Mouse (Mus musculus) MEL (cell line): Measurements from ENCODE around the gene Chpf. TPM values are rescaled to one million over a fixed set of nuclear protein-coding genes. Genes with fewer than 3 reads are reported as not detected.

ENCODE experiments used
- DNase-seq: peaks from one replicate; pipeline ENCODE4 v3.0.0; 2011; ENCODE audit warnings: low read depth, low spot score
- H3K27ac ChIP-seq: 2 replicates; pipeline ENCODE4 v1.5.1; 2012; ENCODE audit warnings: low read depth, mild to moderate bottlenecking, control low read depth, low read length, moderate library complexity; ENCODE audit not compliant: control insufficient read depth
- H3K27me3 ChIP-seq, 2 experiments: fragments of 150-350 bp in 1 of 2; sonication (generic) in 1 of 2; 2 replicates each; pipeline ENCODE4 v1.6.1; 2012; ENCODE audit warnings: low read length in 2 of 2, mild to moderate bottlenecking in 2 of 2, improper control_type of control experiment in 1 of 2, moderate library complexity in 1 of 2; ENCODE audit not compliant: insufficient read depth in 2 of 2, control insufficient read depth in 1 of 2
- H3K36me3 ChIP-seq, 2 experiments: 2 replicates each; pipeline ENCODE4 v1.6.1; 2012 to 2014; ENCODE audit warnings: low read length in 2 of 2, improper control_type of control experiment in 1 of 2, inconsistent platforms in 1 of 2, mild to moderate bottlenecking in 1 of 2; ENCODE audit not compliant: insufficient read depth in 2 of 2, control insufficient read depth in 1 of 2
- H3K4me1 ChIP-seq, 2 experiments: fragments of 150-350 bp in 1 of 2; sonication (generic) in 1 of 2; 2 replicates each; pipeline ENCODE4 v1.6.1; 2012; ENCODE audit warnings: low read length in 2 of 2, improper control_type of control experiment in 1 of 2, mild to moderate bottlenecking in 1 of 2; ENCODE audit not compliant: insufficient read depth in 2 of 2, control insufficient read depth in 1 of 2
- H3K4me3 ChIP-seq, 2 experiments: fragments of 150-350 bp in 1 of 2; sonication (generic) in 1 of 2; 2 replicates each; pipeline ENCODE4 v1.5.1; 2012; ENCODE audit warnings: low read depth in 2 of 2, low read length in 2 of 2, mild to moderate bottlenecking in 2 of 2, moderate library complexity in 2 of 2, control low read depth in 1 of 2, improper control_type of control experiment in 1 of 2; ENCODE audit not compliant: control insufficient read depth in 1 of 2, insufficient read depth in 1 of 2
- H3K79me2 ChIP-seq: 2 replicates; pipeline ENCODE4 v1.6.1; 2012; ENCODE audit warnings: mild to moderate bottlenecking, low read length, moderate library complexity; ENCODE audit not compliant: control insufficient read depth, poor library complexity, insufficient read depth
- H3K9ac ChIP-seq: 2 replicates; pipeline ENCODE4 v1.6.1; 2012; ENCODE audit warnings: low read depth, mild to moderate bottlenecking, control low read depth, low read length, moderate library complexity; ENCODE audit not compliant: control insufficient read depth, poor library complexity, severe bottlenecking
- H3K9me3 ChIP-seq: fragments of 150-350 bp; sonication (generic); replicated peaks from 2 replicates; pipeline ENCODE4 v1.6.1; 2012; ENCODE audit warnings: mild to moderate bottlenecking, low read length, improper control_type of control experiment, moderate library complexity; ENCODE audit not compliant: insufficient read depth
- BHLHE40 ChIP-seq: IDR thresholded peaks from 2 replicates; pipeline ENCODE4 v1.6.1; 2012; ENCODE audit warnings: low read depth, mild to moderate bottlenecking, inconsistent platforms, low read length, improper control_type of control experiment, borderline replicate concordance
- CHD1 ChIP-seq: IDR thresholded peaks from 2 replicates; pipeline ENCODE4 v1.6.1; 2012; ENCODE audit warnings: low read depth, mild to moderate bottlenecking, inconsistent platforms, low read length, improper control_type of control experiment
- CTCF ChIP-seq, 3 experiments: IDR thresholded peaks in 2 of 3; conservative IDR thresholded peaks in 1 of 3; 2 replicates each; pipeline ENCODE4 v1.5.1; 2011 to 2012; ENCODE audit warnings: low read length in 3 of 3, low read depth in 2 of 3, mild to moderate bottlenecking in 2 of 3, improper control_type of control experiment in 1 of 3, inconsistent platforms in 1 of 3, mixed read lengths in 1 of 3, moderate library complexity in 1 of 3; ENCODE audit not compliant: control insufficient read depth in 1 of 3, insufficient read depth in 1 of 3, poor library complexity in 1 of 3, severe bottlenecking in 1 of 3
- E2F4 ChIP-seq: IDR thresholded peaks from 2 replicates; pipeline ENCODE4 v1.6.1; 2011; ENCODE audit warnings: low read depth, low read length, improper control_type of control experiment, borderline replicate concordance
- ELF1 ChIP-seq: IDR thresholded peaks from 2 replicates; pipeline ENCODE4 v1.6.1; 2014; ENCODE audit warnings: low read depth, mild to moderate bottlenecking, inconsistent platforms, low read length, improper control_type of control experiment, moderate library complexity
- JUND ChIP-seq: IDR thresholded peaks from 2 replicates; pipeline ENCODE4 v1.6.1; 2011; ENCODE audit warnings: low read depth, mild to moderate bottlenecking, improper control_type of control experiment, low read length
- MYB ChIP-seq: IDR thresholded peaks from 2 replicates; pipeline ENCODE4 v1.6.1; 2011; ENCODE audit warnings: mild to moderate bottlenecking, low read depth, low read length, improper control_type of control experiment
- MYC ChIP-seq: IDR thresholded peaks from 2 replicates; pipeline ENCODE4 v1.6.1; 2011; ENCODE audit warnings: low read depth, mild to moderate bottlenecking, low read length, improper control_type of control experiment, moderate library complexity
- NELFE ChIP-seq: IDR thresholded peaks from 2 replicates; pipeline ENCODE4 v1.6.1; 2011; ENCODE audit warnings: low read depth, low read length, improper control_type of control experiment
- NRF1 ChIP-seq: IDR thresholded peaks from 2 replicates; pipeline ENCODE4 v1.6.1; 2014; ENCODE audit warnings: low read depth, mild to moderate bottlenecking, inconsistent platforms, low read length, improper control_type of control experiment, moderate library complexity; ENCODE audit not compliant: poor library complexity, insufficient read depth, severe bottlenecking
- POLR2A ChIP-seq, 2 experiments: IDR thresholded peaks; 2 replicates each; pipeline ENCODE4 v1.6.1; 2011 to 2012; ENCODE audit warnings: low read length in 2 of 2, mild to moderate bottlenecking in 2 of 2, control low read depth in 1 of 2, improper control_type of control experiment in 1 of 2, low read depth in 1 of 2, moderate library complexity in 1 of 2; ENCODE audit not compliant: control insufficient read depth in 1 of 2, insufficient read depth in 1 of 2, poor library complexity in 1 of 2
- POLR2AphosphoS2 ChIP-seq: IDR thresholded peaks from 2 replicates; pipeline ENCODE4 v1.6.1; 2011; ENCODE audit warnings: low read length, improper control_type of control experiment
- RAD21 ChIP-seq: IDR thresholded peaks from 2 replicates; pipeline ENCODE4 v1.6.1; 2011; ENCODE audit warnings: mild to moderate bottlenecking, low read depth, low read length, improper control_type of control experiment
- UBTF ChIP-seq: IDR thresholded peaks from 2 replicates; pipeline ENCODE4 v1.6.1; 2012; ENCODE audit warnings: low read depth, mild to moderate bottlenecking, inconsistent platforms, low read length, improper control_type of control experiment, moderate library complexity, borderline replicate concordance; ENCODE audit not compliant: insufficient read depth
- ZKSCAN1 ChIP-seq: IDR thresholded peaks from 2 replicates; pipeline ENCODE4 v1.6.1; 2012; ENCODE audit warnings: low read depth, mild to moderate bottlenecking, inconsistent platforms, low read length, improper control_type of control experiment, moderate library complexity
- ZMIZ1 ChIP-seq: IDR thresholded peaks from 2 replicates; pipeline ENCODE4 v1.6.1; 2012; ENCODE audit warnings: low read depth, mild to moderate bottlenecking, inconsistent platforms, low read length, improper control_type of control experiment, moderate library complexity
- polyA plus RNA-seq, 2 experiments: library from polyadenylated mRNA; stranded (reverse) in 1 of 2; unstranded in 1 of 2; fragments of >175 nt in 1 of 2; fragments of >200 nt in 1 of 2; gene quantifications; 2 replicates each; pipeline versions ENCODE4 v1.2.1 to v1.2.4; 2012; ENCODE audit warnings: low replicate concordance in 2 of 2, low read depth in 1 of 2; ENCODE audit not compliant: insufficient read length in 2 of 2, insufficient read depth in 1 of 2, missing spikeins in 1 of 2
- total RNA-seq: library from RNA; depleted of rRNA; stranded (reverse); fragments of 300-350 nt; gene quantifications from 2 replicates; pipeline ENCODE4 v1.2.3, GENCODE M21; 2012

The Chpf gene
- total and polyA plus RNA-seq, 3 experiments, result 32.3 to 49.0 TPM; not detected in 1

- H3K27ac ChIP-seq, result no peak overlapping the region
- H3K27me3 ChIP-seq, result no peaks in the 10 kb centered on the region; a peak in 1 of 4 replicates
- peak overlapping the region; percentile 50 to 67 for H3K4me3 ChIP-seq
- H3K79me2 ChIP-seq, result no peaks in the 10 kb centered on the region
- no peak for TF ChIP-seq MYC
- no peak for TF ChIP-seq RAD21
- TF ChIP-seq POLR2AphosphoS2, result no peak
- no peak for TF ChIP-seq ZMIZ1
- no peak for TF ChIP-seq ZKSCAN1
- TF ChIP-seq NELFE, result no peak
- TF ChIP-seq UBTF, result no peak
- DNase-seq, result no peak
- H3K9ac ChIP-seq, result peak overlapping the region; percentile 47
- no peaks in the 10 kb centered on the region for H3K36me3 ChIP-seq
- H3K9me3 ChIP-seq, result no peaks in the 10 kb centered on the region
- H3K4me1 ChIP-seq, result peaks cover 0 to 7% of the 10 kb centered on the region in 2 experiments; a peak in 2 of 4 replicates
Measured at GRCm38 (mm10) chr1:75487040-75487404, 7.9 kb upstream of the Chpf start.

- Histone ChIP-seq H3K4me3 (no peak overlapping the region), H3K27me3 (no peaks in the 10 kb centered on the region; a peak in 1 of 4 replicates), H3K9me3 (no peaks in the 10 kb centered on the region), H3K4me1 (peaks cover 0 to 7% of the 10 kb centered on the region in 2 experiments; a peak in 2 of 4 replicates), H3K79me2 (no peaks in the 10 kb centered on the region), H3K27ac (no peak overlapping the region), H3K9ac (no peak overlapping the region), H3K36me3 (no peaks in the 10 kb centered on the region)
- DNase-seq, result no peak
- TF ChIP-seq CHD1 (no peak), CTCF (IDR thresholded peaks at IDR 0.05 in 2 of 3, conservative IDR thresholded peaks at IDR 0.05 in 1 of 3; ENCODE audit: control insufficient read depth in 1 of 3, insufficient read depth in 1 of 3, low read depth in 2 of 3, low read length in 3 of 3, poor library complexity in 1 of 3, severe bottlenecking in 1 of 3) (no peak), ELF1 (no peak), NELFE (no peak), MYB (no peak), ZMIZ1 (no peak), BHLHE40 (no peak)
Measured at GRCm38 (mm10) chr1:75486561-75486960, 7.5 kb upstream of the Chpf start.

- no peaks in the 10 kb centered on the region for H3K27me3 ChIP-seq
- peaks cover 0 to 5% of the 10 kb centered on the region in 2 experiments; a peak in 3 of 4 replicates for H3K36me3 ChIP-seq
- 0 out of 4 replicates have a peak, but pooled peaks cover 0 to 4% of the 10 kb centered on the region in 2 experiments for H3K4me1 ChIP-seq
- no peak overlapping the region for H3K9ac ChIP-seq
- no peaks in the 10 kb centered on the region for H3K9me3 ChIP-seq
- H3K27ac ChIP-seq, result no peak overlapping the region
- peaks cover 3% of the 10 kb centered on the region; the same call in 1 of the 2 replicates for H3K79me2 ChIP-seq
- H3K4me3 ChIP-seq, result no peak overlapping the region
- no peak for DNase-seq
- TF ChIP-seq NRF1 (no peak), JUND (no peak), MYC (no peak), POLR2A (IDR thresholded peaks at IDR 0.05; ENCODE audit: control insufficient read depth in 1 of 2, insufficient read depth in 1 of 2, low read depth in 1 of 2, low read length in 2 of 2, poor library complexity in 1 of 2) (no peak), E2F4 (no peak)
Measured at GRCm38 (mm10) chr1:75480735-75481134, 1.6 kb upstream of the Chpf start.
